Comparison of ENCODE assay signal across 20 mouse cellular contexts in the genomic region with DNA sequence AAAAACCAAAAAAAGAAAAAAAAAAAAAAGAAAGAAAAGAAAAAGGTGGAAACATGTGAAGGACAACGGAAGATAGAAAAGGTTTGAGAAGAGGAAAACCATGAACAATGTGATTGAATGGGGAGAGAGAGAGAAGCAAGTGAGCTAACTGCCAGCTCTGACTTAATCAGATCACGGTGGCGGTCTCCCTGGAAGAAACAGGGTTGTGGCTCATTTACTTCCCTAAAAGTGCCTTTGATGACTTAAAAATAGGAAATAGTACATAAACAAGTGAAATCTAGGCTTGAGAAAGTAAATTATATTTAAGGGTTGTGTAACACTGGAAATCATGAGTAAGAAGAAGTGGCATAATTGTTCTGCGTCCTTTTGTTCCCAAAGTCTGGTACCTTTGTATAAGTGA. TPM values are rescaled to one million over a fixed set of nuclear protein-coding genes. Genes with fewer than 3 reads are reported as not detected.
"Had no signal": no experiment of that assay in that cellular context is flagged by ENCODE, and none has a peak within 500 bp of the region (broad histone marks: within the 10 kb centered on the region; RNA-seq: fewer than 3 reads in every experiment).

No protein-coding gene starts in this region.

- DNase-seq: kidney, adult 9 months; kidney, postnatal 10 days; kidney, postnatal 4 days; left cerebral cortex, postnatal 4 days; lung, adult 18-20 months; lung, postnatal 10 days; midbrain, embryonic 14.5 days; right cerebral cortex, adult 18-20 months; right cerebral cortex, postnatal 25 days; thymus, postnatal 4 days had no signal

- ATAC-seq: intestine, postnatal 0 days had no signal

- H3K27me3 ChIP-seq: limb, embryonic 13.5 days had no signal

- H3K4me3 ChIP-seq: layer of hippocampus, adult 2 months; limb, embryonic 13.5 days; midbrain, embryonic 10.5 days had no signal

- H3K27ac ChIP-seq: layer of hippocampus, adult 2 months; limb, embryonic 13.5 days; liver, embryonic 14.5 days; midbrain, embryonic 10.5 days had no signal

- H3K9ac ChIP-seq: limb, embryonic 13.5 days; liver, embryonic 14.5 days had no signal

- H3K9me3 ChIP-seq: limb, embryonic 13.5 days; midbrain, embryonic 10.5 days had no signal

RNA-seq across cellular contexts. Expression of a gene that starts 32.1 kb away (rescaled TPM):
- total RNA-seq: layer of hippocampus, adult 2 months; layer of hippocampus, postnatal 10 days; left cerebral cortex, postnatal 10 days; liver, adult 2 months had no signal
- polyA plus RNA-seq: limb, embryonic 13.5 days; liver, adult 2 months; midbrain, embryonic 14.5 days; neural tube, embryonic 14.5 days; small intestine, adult 2 months had no signal
